Mouse (Mus musculus) CH12F3 (cell line): ENCODE measurements around the gene Prkn.

Source experiments
- in situ Hi-C: fragments of 300-500 bp; cut with MboI; formaldehyde crosslinking; loops from 2 replicates; pipeline ENCODE4 v1.14.3; 2020; ENCODE audit warnings: low sequenced_read_pairs

The Prkn gene

GRCm38 (mm10) chr17:12104690-12105089, 1264.5 kb downstream of the Prkn start:
- in situ Hi-C loops: loop anchor here (10.0 kb wide), 1 partner anchor 100 kb away; no protein-coding TSS in a partner anchor

DNA sequence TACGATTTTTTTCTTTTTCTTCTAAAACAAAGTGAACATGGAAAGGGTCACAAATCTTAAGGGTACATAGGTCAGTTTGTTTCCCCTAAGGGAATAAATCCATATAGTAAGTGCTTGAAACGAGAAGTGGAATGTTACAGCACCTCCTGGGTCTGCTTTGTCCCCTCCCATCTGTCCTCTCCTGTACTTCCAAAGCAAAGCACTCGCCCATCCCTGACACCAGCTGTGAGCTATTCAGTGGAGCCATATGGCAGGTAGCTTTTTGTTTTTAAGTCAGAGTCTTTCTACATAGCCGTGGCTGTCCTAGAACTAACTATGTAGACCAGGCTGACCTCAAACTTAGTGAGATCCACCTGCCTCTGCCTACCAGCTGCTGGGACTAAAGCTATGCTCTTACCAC, 1266.1 kb downstream of the Prkn start:
- in situ Hi-C loops: loop anchor here (10.0 kb wide), 1 partner anchor 99 kb away; no protein-coding TSS in a partner anchor
